Mouse (Mus musculus): ENCODE measurements around the gene S1pr3.

DNA sequence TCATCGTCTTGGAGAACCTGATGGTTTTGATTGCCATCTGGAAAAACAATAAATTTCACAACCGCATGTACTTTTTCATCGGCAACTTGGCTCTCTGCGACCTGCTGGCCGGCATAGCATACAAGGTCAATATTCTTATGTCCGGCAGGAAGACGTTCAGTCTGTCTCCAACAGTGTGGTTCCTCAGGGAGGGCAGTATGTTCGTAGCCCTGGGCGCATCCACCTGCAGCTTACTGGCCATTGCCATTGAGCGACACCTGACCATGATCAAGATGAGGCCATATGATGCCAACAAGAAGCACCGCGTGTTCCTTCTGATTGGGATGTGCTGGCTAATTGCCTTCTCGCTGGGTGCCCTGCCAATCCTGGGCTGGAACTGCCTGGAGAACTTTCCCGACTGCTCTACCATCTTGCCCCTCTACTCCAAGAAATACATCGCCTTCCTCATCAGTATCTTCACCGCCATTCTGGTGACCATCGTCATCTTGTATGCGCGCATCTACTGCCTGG lies 10.6 kb downstream of the S1pr3 start:
- TF ChIP-seq POLR2A (IDR thresholded peaks at IDR 0.05; ENCODE audit: control insufficient read depth, extremely low read depth, insufficient read depth, low read length, poor library complexity) (no peak), CTCF (IDR thresholded peaks at IDR 0.05; ENCODE audit: borderline replicate concordance, control insufficient read depth, extremely low read depth, insufficient read depth, low read length, poor library complexity) (no peak)
